Mouse (Mus musculus) midbrain, embryonic 10.5 days (tissue): ENCODE measurements around the gene Draxin. TPM values are rescaled to one million over a fixed set of nuclear protein-coding genes. Genes with fewer than 3 reads are reported as not detected.
A peak's percentile ranks its signal among the peaks of the same experiment; 100 is the strongest.

Experiments
- DNase-seq: peaks from one replicate; pipeline ENCODE4 v3.0.0-alpha.2; 2017; ENCODE audit warnings: low spot score
- H3K27ac ChIP-seq: fragments of 300-500 bp; sonication (generic); replicated peaks from 2 replicates; pipeline ENCODE4 v1.5.1; 2016; ENCODE audit warnings: mild to moderate bottlenecking
- H3K27me3 ChIP-seq: fragments of 300-500 bp; sonication (generic); 2 replicates; pipeline ENCODE4 v1.6.1; 2016; ENCODE audit warnings: low read depth, mild to moderate bottlenecking; ENCODE audit not compliant: poor library complexity, severe bottlenecking
- H3K36me3 ChIP-seq: fragments of 300-500 bp; sonication (generic); 2 replicates; pipeline ENCODE4 v1.6.1; 2016; ENCODE audit warnings: mild to moderate bottlenecking, moderate library complexity
- H3K4me1 ChIP-seq: fragments of 300-500 bp; sonication (generic); 2 replicates; pipeline ENCODE4 v1.6.1; 2016
- H3K4me3 ChIP-seq: fragments of 300-500 bp; sonication (generic); 2 replicates; pipeline ENCODE4 v1.5.1; 2016; ENCODE audit warnings: mild to moderate bottlenecking, moderate library complexity
- H3K9me3 ChIP-seq: fragments of 300-500 bp; sonication (generic); replicated peaks from 2 replicates; pipeline ENCODE4 v1.6.1; 2016; ENCODE audit warnings: mild to moderate bottlenecking
- WGBS: fragments of 180-500 bp; shearing (Covaris S2); methylation state at CpG from one replicate; pipeline ENCODE4 v1.1.7; 2016; 5-methylcytosine and 5-hydroxymethylcytosine counted together
- polyA plus RNA-seq: library from polyadenylated mRNA; unstranded; fragments of >200 nt; fragmentation: Nextera tagmentation; extraction: Ambion mirVana; gene quantifications from 2 replicates; pipeline ENCODE4 v1.2.1, GENCODE M21; 2016

Draxin gene
- polyA plus RNA-seq, 1 experiment from 2014 or later, result 5.3 TPM

- Histone ChIP-seq H3K9me3 (no peaks in the 10 kb centered on the region), H3K4me3 (no peak overlapping the region), H3K4me1 (peaks cover 30% of the 10 kb centered on the region), H3K27me3 (no peaks in the 10 kb centered on the region; the same call in 1 of the 2 replicates), H3K27ac (no peak overlapping the region), H3K36me3 (peaks cover 65% of the 10 kb centered on the region)
- WGBS, result 83% methylated on average over 2 of the region's 2 CpGs
- no peak for DNase-seq
Measured at GRCm38 (mm10) chr4:148147714-148148113, 17.2 kb upstream of the Draxin start.

- Histone ChIP-seq H3K27ac (no peak overlapping the region), H3K36me3 (peaks cover 57% of the 10 kb centered on the region), H3K9me3 (no peaks in the 10 kb centered on the region), H3K4me3 (no peak overlapping the region), H3K4me1 (peaks cover 16% of the 10 kb centered on the region), H3K27me3 (peaks cover 9% of the 10 kb centered on the region)
- 88% methylated on average over 5 of the region's 5 CpGs for WGBS
- no peak for DNase-seq
Measured at GRCm38 (mm10) chr4:148143721-148144120, 13.2 kb upstream of the Draxin start.

- WGBS, result under 1% methylated on average over 65 of the region's 65 CpGs
- H3K36me3 ChIP-seq, result peaks cover 25% of the 10 kb centered on the region
- peaks cover 27% of the 10 kb centered on the region for H3K27me3 ChIP-seq
- H3K27ac ChIP-seq, result peak overlapping the region; percentile 89
- peaks cover 28% of the 10 kb centered on the region for H3K4me1 ChIP-seq
- H3K4me3 ChIP-seq, result peak overlapping the region; percentile 66
- peak; percentile 97 for DNase-seq
- H3K9me3 ChIP-seq, result no peaks in the 10 kb centered on the region
Measured at GRCm38 (mm10) chr4:148140098-148141011, 9.9 kb upstream of the Draxin start.

GRCm38 (mm10) chr4:148139767-148140097 lies 9.2 kb upstream of the Draxin start:
- Histone ChIP-seq H3K27ac (peak overlapping the region; percentile 89), H3K36me3 (peaks cover 19% of the 10 kb centered on the region), H3K9me3 (no peaks in the 10 kb centered on the region), H3K4me3 (peak overlapping the region; percentile 66), H3K4me1 (peaks cover 28% of the 10 kb centered on the region), H3K27me3 (peaks cover 27% of the 10 kb centered on the region)
- DNase-seq, result no peak
- under 1% methylated on average over 12 of the region's 12 CpGs for WGBS

GRCm38 (mm10) chr4:148137503-148137902 lies 7.0 kb upstream of the Draxin start:
- Histone ChIP-seq H3K36me3 (0 out of 2 replicates have a peak, but pooled peaks cover 2% of the 10 kb centered on the region), H3K4me3 (no peak overlapping the region), H3K27ac (no peak overlapping the region), H3K9me3 (no peaks in the 10 kb centered on the region), H3K4me1 (peaks cover 33% of the 10 kb centered on the region), H3K27me3 (peaks cover 29% of the 10 kb centered on the region)
- no peak for DNase-seq
- 71% methylated on average over 8 of the region's 8 CpGs for WGBS

- H3K4me1 ChIP-seq, result peaks cover 53% of the 10 kb centered on the region
- H3K36me3 ChIP-seq, result 0 out of 2 replicates have a peak, but pooled peaks cover 2% of the 10 kb centered on the region
- H3K27me3 ChIP-seq, result peaks cover 54% of the 10 kb centered on the region
- no peak for DNase-seq
- no peak overlapping the region for H3K4me3 ChIP-seq
- no peak overlapping the region for H3K27ac ChIP-seq
- 86% methylated on average over 8 of the region's 8 CpGs for WGBS
- no peaks in the 10 kb centered on the region for H3K9me3 ChIP-seq
Measured at GRCm38 (mm10) chr4:148134988-148135387, 4.5 kb upstream of the Draxin start.

- Histone ChIP-seq H3K27ac (peak overlapping the region; percentile 99), H3K36me3 (peaks cover 10% of the 10 kb centered on the region), H3K4me1 (peaks cover 61% of the 10 kb centered on the region), H3K27me3 (peaks cover 59% of the 10 kb centered on the region), H3K4me3 (peak overlapping the region; percentile 71), H3K9me3 (no peaks in the 10 kb centered on the region; the same call in 1 of the 2 replicates)
- under 1% methylated on average over 21 of the region's 21 CpGs for WGBS
- DNase-seq, result peak; percentile 80
Measured at GRCm38 (mm10) chr4:148131497-148132081, 1.1 kb upstream of the Draxin start.

- H3K4me1 ChIP-seq, result peaks cover 65% of the 10 kb centered on the region
- peaks cover 16% of the 10 kb centered on the region for H3K36me3 ChIP-seq
- DNase-seq, result no peak
- under 1% methylated on average over 18 of the region's 18 CpGs for WGBS
- H3K9me3 ChIP-seq, result no peaks in the 10 kb centered on the region; the same call in 1 of the 2 replicates
- H3K27me3 ChIP-seq, result peaks cover 59% of the 10 kb centered on the region
- H3K27ac ChIP-seq, result peak within 1 kb of the TSS; percentile 99
- peak within 1 kb of the TSS; percentile 71 for H3K4me3 ChIP-seq
Measured at GRCm38 (mm10) chr4:148130133-148130532, 365 bp downstream of the Draxin start, which contains the start of gene Mad2l2. Gene Mad2l2, plus strand, starts transcription at chr4:148130384.

- peaks cover 63% of the 10 kb centered on the region for H3K27me3 ChIP-seq
- peak overlapping the region; percentile 99; the same call in 1 of the 2 replicates for H3K27ac ChIP-seq
- 74% methylated on average over 2 of the region's 2 CpGs for WGBS
- H3K36me3 ChIP-seq, result peaks cover 23% of the 10 kb centered on the region
- H3K4me1 ChIP-seq, result peaks cover 65% of the 10 kb centered on the region
- H3K4me3 ChIP-seq, result peak overlapping the region; percentile 71
- DNase-seq, result no peak
- H3K9me3 ChIP-seq, result no peaks in the 10 kb centered on the region; the same call in 1 of the 2 replicates
Measured at GRCm38 (mm10) chr4:148128672-148129071, 1.8 kb downstream of the Draxin start.

GRCm38 (mm10) chr4:148128241-148128640 lies 2.3 kb downstream of the Draxin start:
- peak overlapping the region; percentile 99; the same call in 1 of the 2 replicates for H3K27ac ChIP-seq
- H3K36me3 ChIP-seq, result peaks cover 28% of the 10 kb centered on the region
- peak overlapping the region; percentile 71; the same call in 1 of the 2 replicates for H3K4me3 ChIP-seq
- WGBS, result 77% methylated on average over 1 of the region's 1 CpGs
- H3K27me3 ChIP-seq, result peaks cover 63% of the 10 kb centered on the region
- DNase-seq, result no peak
- H3K9me3 ChIP-seq, result no peaks in the 10 kb centered on the region; the same call in 1 of the 2 replicates
- H3K4me1 ChIP-seq, result peaks cover 65% of the 10 kb centered on the region

GRCm38 (mm10) chr4:148122694-148123066 lies 7.8 kb downstream of the Draxin start:
- H3K27ac ChIP-seq, result no peak overlapping the region
- no peak overlapping the region for H3K4me3 ChIP-seq
- peaks cover 34% of the 10 kb centered on the region for H3K4me1 ChIP-seq
- WGBS, result 77% methylated on average over 3 of the region's 3 CpGs
- H3K36me3 ChIP-seq, result peaks cover 24% of the 10 kb centered on the region
- H3K9me3 ChIP-seq, result peaks cover under 1% of the 10 kb centered on the region; the same call in 1 of the 2 replicates
- no peak for DNase-seq
- H3K27me3 ChIP-seq, result peaks cover 12% of the 10 kb centered on the region

- DNase-seq, result peak; percentile 24
- peaks cover 7% of the 10 kb centered on the region; the same call in 1 of the 2 replicates for H3K27me3 ChIP-seq
- H3K9me3 ChIP-seq, result 0 out of 2 replicates have a peak, but pooled peaks cover 5% of the 10 kb centered on the region
- 8% methylated on average over 6 of the region's 6 CpGs for WGBS
- H3K27ac ChIP-seq, result no peak overlapping the region
- H3K4me1 ChIP-seq, result peaks cover 28% of the 10 kb centered on the region
- H3K36me3 ChIP-seq, result peaks cover 25% of the 10 kb centered on the region; the same call in 1 of the 2 replicates
- no peak overlapping the region for H3K4me3 ChIP-seq
Measured at GRCm38 (mm10) chr4:148121982-148122693, 8.4 kb downstream of the Draxin start.
